Mouse (Mus musculus) adrenal gland, postnatal 25 days (tissue): ENCODE data around the gene Gm45140. TPM values are rescaled to one million over a fixed set of nuclear protein-coding genes. Genes with fewer than 3 reads are reported as not detected.

ENCODE experiments used
- DNase-seq: peaks from one replicate; pipeline ENCODE4 v3.0.0; 2021; ENCODE audit warnings: mixed read lengths
- long read RNA-seq: library from polyadenylated mRNA; stranded (forward); transcript quantifications from one replicate; pipeline ENCODE4 v2.0.0, GENCODE M21; 2021
- total RNA-seq: library from RNA; stranded (reverse); gene quantifications from 2 replicates; pipeline ENCODE4 v1.2.3, GENCODE M21; 2021

Gene Gm45140
- total RNA-seq = 5.1 and 6.2 TPM in 2 replicates
- long read RNA-seq, partial matches to known transcripts = 0 of 9 reads
- long read RNA-seq, other reads (novel, unspliced or antisense) = 9 of 9 reads

GRCm38 (mm10) chr6:87835695-87836094, at the start of gene Gm45140:
Gene Gm45140 (minus strand): TSS chr6:87835795.
- no peak for DNase-seq

- peak; percentile 83 for DNase-seq
These were observed 47.2 kb upstream of the Gm45140 start for GRCm38 (mm10) chr6:87882816-87883215.

- no peak for DNase-seq
These were observed 46.6 kb upstream of the Gm45140 start for GRCm38 (mm10) chr6:87882221-87882620.

- no peak for DNase-seq
These were observed 44.0 kb upstream of the Gm45140 start for GRCm38 (mm10) chr6:87879628-87880027.

DNA sequence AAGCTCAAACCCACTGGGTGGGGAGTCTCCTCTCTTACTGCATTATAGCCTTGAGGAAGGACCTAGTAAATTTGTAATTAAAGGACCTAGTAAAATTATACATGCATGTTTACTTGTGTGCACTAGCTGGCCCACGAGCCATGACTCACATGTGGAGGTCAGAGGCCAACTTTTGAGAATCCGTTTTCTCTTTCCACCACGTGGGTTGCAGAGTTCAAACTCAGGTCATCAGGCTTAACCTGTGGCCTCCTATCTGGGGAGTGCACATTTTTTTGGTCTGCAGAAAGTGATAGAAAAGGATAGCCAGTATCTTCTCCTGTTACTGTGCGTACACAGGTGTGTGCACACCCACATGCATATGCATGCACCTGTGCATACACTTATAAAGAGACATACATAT, 43.4 kb upstream of the Gm45140 start:
- no peak for DNase-seq

- peak; percentile 54 for DNase-seq
These were observed 40.6 kb upstream of the Gm45140 start for GRCm38 (mm10) chr6:87876068-87876643.

GRCm38 (mm10) chr6:87875562-87875961, 40.0 kb upstream of the Gm45140 start:
- no peak for DNase-seq

DNA sequence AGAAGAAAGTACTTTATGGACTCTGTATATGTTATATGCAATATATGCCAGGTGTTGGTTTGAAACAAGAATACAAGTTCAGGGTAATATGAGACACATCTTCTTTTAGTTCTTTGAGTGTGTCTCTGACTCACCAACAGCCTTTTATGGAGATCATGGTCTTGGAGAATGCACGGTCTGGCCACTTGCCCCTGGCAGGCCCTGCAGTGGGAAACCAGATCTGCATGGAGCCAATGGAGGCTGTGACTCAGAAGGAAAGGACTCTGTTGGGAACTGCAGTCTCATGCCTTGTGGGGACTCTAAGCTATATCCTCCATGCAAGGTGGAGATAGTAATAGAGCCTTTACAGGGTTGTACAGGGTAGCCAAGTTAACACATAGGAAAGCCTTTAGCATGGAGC, 39.5 kb upstream of the Gm45140 start:
- DNase-seq = peak; percentile 40

DNA sequence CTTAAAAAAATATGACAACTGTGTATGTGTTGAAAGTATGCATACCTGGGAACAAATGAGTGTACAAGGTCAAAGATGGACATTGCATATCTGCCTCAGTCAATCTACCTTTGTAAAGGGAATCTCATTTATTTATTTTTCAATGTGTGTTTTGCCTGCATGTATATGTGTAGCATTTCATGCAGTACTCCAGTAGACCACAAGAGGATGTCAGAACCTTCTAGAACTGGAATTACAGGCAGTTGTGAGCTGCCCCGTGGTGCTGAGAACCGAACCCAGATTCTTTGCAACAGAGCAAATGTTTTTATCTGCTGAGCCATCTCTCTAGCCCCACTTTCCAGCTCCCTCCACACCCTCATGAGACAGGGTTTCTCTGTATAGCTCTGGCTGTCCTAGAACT, 38.4 kb upstream of the Gm45140 start:
- DNase-seq = no peak

DNA sequence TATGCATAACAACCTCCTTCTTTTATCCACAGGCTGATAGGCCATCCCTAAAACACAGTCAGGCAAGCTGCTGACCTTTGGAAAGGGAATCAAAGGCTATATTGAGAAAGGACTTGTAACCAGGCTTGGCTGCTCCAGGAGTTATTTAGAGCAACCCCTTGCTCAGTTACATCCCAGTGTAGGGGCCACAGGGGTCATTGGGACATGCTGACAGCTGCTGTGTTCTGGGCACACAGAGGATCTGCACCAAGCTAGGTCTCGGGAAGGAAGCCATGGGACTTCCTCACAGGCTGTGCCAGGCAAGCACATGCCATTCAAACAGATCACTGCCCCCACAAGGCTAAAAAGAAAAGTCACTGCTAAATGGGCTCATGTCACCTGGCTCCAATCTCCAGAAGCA, 37.5 kb upstream of the Gm45140 start:
- DNase-seq = no peak

DNA sequence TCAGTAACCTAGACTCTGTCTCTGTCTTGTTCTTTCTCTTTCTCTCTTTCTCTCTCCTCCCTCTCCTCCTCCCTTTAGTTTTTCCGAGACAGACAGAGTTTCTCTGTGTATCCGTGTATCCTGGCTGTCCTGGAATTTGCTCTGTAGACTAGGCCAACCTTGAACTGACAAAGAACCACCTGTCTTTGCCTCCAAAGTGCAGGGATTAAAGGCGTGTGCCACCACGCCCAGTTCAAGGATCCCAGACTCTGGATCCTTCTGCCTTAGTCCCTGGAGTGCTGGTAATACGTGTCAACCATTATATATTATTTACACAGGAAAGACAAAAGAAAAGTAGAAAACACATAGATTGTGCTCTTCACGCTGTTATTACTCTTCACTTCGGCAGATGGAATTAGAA, 35.6 kb upstream of the Gm45140 start:
- DNase-seq = no peak

DNA sequence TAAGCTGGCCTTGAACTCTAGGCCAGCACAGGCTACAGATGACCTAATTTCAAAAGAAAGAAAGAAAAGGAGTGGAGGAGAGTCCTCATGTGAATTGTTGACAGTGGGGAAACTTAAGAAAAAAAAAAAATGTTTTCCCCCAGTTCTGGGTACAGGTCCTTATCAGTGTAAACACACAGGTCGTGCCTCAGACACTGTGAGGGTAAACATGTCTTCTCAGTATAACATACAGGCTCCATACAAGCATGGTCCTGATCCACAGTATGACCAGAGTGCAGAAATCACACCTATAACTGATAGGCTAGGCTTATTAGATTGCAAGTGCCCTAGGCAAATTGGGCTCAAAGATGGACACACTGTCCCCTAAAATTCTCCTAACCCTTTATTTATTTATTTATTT, 34.8 kb upstream of the Gm45140 start:
- DNase-seq = no peak

- DNase-seq = peak; percentile 88
These were observed 33.4 kb upstream of the Gm45140 start for GRCm38 (mm10) chr6:87868871-87869506.

DNA sequence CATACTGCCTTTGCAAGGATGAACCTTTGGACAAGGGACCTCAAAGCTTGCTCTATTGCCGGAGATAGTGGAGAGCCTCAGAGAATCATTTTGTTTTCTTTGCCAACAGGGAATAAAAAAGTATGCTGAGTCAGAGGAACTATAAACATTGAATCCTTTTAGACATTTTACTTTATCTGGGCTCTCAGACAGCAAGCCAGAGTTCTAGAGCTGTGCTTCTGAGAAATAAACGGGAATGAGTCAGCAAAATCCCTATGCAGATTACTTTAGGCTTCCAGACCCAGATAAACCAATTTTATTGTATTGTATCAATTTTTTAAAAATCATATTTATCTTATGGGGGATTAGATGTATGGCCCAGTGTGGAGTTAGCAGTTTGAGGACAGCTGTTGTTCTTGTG, 31.7 kb upstream of the Gm45140 start:
- no peak for DNase-seq

- no peak for DNase-seq
These were observed 30.6 kb upstream of the Gm45140 start for GRCm38 (mm10) chr6:87866211-87866610.

GRCm38 (mm10) chr6:87857071-87857470, 21.5 kb upstream of the Gm45140 start:
- no peak for DNase-seq

- no peak for DNase-seq
These were observed 17.9 kb upstream of the Gm45140 start for GRCm38 (mm10) chr6:87853446-87853845.

GRCm38 (mm10) chr6:87851871-87852270, 16.3 kb upstream of the Gm45140 start:
- DNase-seq = no peak

- DNase-seq = peak; percentile 98
These were observed 15.5 kb upstream of the Gm45140 start, which contains the start of gene Cnbp for GRCm38 (mm10) chr6:87850900-87851614. Gene Cnbp (minus strand): TSS chr6:87851106.

DNA sequence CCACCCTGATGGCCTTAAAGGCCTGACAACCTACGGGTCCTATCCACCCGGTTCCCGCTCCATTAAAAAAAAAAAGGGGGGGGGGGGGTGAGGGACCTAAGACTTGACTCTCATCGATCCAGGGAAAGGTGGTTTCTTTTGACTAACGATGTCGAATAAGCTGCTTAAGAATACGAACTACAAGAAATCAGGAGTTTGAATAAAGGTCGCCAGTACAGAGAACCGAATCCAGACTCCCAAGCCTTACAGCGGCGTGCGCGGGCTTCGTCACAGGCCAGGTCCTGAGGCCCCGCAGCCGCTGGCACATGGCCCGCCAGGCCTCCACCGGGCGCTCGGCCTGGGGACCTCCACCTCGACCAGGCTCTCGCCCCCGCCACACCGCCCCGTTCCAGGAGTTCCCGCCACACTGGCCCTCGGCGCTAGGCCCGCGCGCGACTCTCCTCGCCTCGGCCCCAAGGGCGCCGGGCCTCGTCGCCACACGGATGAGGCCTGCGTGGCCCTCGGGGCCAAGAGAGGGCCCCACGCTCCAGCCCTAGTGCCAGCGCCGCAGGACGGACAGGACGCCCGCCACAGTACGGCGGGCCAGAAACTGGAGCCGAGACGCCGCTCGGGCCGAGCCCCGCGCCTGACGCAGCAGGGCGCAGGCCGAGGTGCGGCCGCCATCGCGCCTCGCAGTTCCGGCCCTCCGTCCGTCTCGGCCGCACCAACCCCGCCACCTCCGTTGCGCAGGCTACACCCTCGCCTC, 14.7 kb upstream of the Gm45140 start:
- DNase-seq = peak; percentile 69

- no peak for DNase-seq
These were observed 14.2 kb upstream of the Gm45140 start for GRCm38 (mm10) chr6:87849780-87850154.

DNA sequence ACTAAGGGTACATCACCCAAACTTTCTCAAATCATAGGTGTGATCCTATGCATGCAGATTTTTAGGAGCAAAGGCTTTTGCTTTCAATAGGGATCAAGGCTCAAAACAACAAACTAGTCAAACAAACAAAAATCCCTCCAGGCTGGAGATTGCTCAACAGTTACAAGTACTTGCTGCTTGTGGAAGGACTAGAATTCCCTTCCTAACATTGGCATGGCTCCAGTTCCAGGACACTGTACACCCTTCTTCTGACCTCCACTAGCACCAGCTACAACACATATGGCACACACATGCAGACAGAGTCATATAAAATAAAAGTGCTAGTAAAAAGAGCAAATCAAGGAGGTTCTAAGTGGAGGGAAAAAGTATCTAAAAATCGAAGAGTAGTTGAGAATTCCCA, 11.2 kb upstream of the Gm45140 start:
- no peak for DNase-seq
